Mouse (Mus musculus) kidney, embryonic 15.5 days (tissue): ENCODE measurements around the gene Ccdc117. TPM values are rescaled to one million over a fixed set of nuclear protein-coding genes. Genes with fewer than 3 reads are reported as not detected.
A peak's percentile ranks its signal among the peaks of the same experiment; 100 is the strongest.
"Not testable (repeated sequence)": the region's sequence is repeated elsewhere in the genome, so short reads cannot be mapped to it uniquely, and the experiment has no call there.

Experiments used
- ATAC-seq: fragments of 200-750 bp; cut with Nextera tagmentation; replicated peaks from 2 replicates; pipeline ENCODE4 v1.8.0; 2017; ENCODE audit warnings: moderate TSS enrichment; ENCODE audit not compliant: low FRiP score
- H3K27ac ChIP-seq: fragments of 300-500 bp; sonication (generic); 2 replicates; pipeline ENCODE4 v1.5.1; 2015; ENCODE audit warnings: mild to moderate bottlenecking, inconsistent platforms
- H3K27me3 ChIP-seq: fragments of 300-500 bp; sonication (generic); 2 replicates; pipeline ENCODE4 v1.6.1; 2015; ENCODE audit warnings: inconsistent platforms
- H3K36me3 ChIP-seq: fragments of 300-500 bp; sonication (generic); 2 replicates; pipeline ENCODE4 v1.6.1; 2015; ENCODE audit warnings: inconsistent platforms
- H3K4me1 ChIP-seq: fragments of 300-500 bp; sonication (generic); 2 replicates; pipeline ENCODE4 v1.6.1; 2015; ENCODE audit warnings: inconsistent platforms
- H3K4me2 ChIP-seq: fragments of 300-500 bp; sonication (generic); 2 replicates; pipeline ENCODE4 v1.6.1; 2015; ENCODE audit warnings: moderate library complexity, mild to moderate bottlenecking, inconsistent platforms
- H3K4me3 ChIP-seq: fragments of 300-500 bp; sonication (generic); replicated peaks from 2 replicates; pipeline ENCODE4 v1.5.1; 2015; ENCODE audit warnings: mild to moderate bottlenecking, inconsistent platforms
- H3K9ac ChIP-seq: fragments of 300-500 bp; sonication (generic); 2 replicates; pipeline ENCODE4 v1.6.1; 2015; ENCODE audit warnings: mild to moderate bottlenecking, inconsistent platforms
- H3K9me3 ChIP-seq: fragments of 300-500 bp; sonication (generic); replicated peaks from 2 replicates; pipeline ENCODE4 v1.6.1; 2016; ENCODE audit warnings: inconsistent platforms
- WGBS: fragments of 180-500 bp; shearing (Covaris S2); methylation state at CpG from one replicate; pipeline ENCODE4 v1.1.7; 2015; ENCODE audit warnings: mixed read lengths; 5-methylcytosine and 5-hydroxymethylcytosine counted together
- polyA plus RNA-seq: library from polyadenylated mRNA; unstranded; fragments of >200 nt; fragmentation: Nextera tagmentation; extraction: Ambion mirVana; gene quantifications from 2 replicates; pipeline ENCODE4 v1.2.1, GENCODE M21; 2015

Gene Ccdc117
- polyA plus RNA-seq, 1 experiment from 2014 or later: 19.7 TPM

DNA sequence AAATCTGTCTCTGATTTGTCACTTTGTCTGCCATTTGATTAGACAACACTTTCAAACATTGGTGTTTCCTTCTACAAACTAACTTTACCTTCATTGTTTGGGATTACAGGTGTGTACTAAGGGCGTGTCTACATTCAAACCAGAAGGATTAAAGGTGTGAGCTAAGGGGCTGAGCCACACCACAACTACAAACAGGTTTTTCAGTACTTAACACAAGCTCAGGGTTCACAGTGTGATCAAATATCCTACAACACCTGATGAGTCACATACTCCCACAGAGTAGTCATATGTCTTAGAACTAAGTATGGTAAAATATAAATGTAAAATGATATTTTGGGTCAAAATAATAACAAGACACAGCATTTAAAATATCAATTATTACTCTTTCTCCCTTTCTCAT is 9.9 kb upstream of the Ccdc117 start:
- H3K36me3 ChIP-seq: no peaks in the 10 kb centered on the region
- no peak overlapping the region for H3K4me2 ChIP-seq
- no peak overlapping the region for H3K4me3 ChIP-seq
- H3K27ac ChIP-seq: no peak overlapping the region
- no peaks in the 10 kb centered on the region for H3K4me1 ChIP-seq
- H3K27me3 ChIP-seq: no peaks in the 10 kb centered on the region
- no peak overlapping the region for H3K9ac ChIP-seq
- no peak for ATAC-seq
- no peaks in the 10 kb centered on the region for H3K9me3 ChIP-seq
- 65% methylated on average over 1 of the region's 1 CpGs for WGBS

DNA sequence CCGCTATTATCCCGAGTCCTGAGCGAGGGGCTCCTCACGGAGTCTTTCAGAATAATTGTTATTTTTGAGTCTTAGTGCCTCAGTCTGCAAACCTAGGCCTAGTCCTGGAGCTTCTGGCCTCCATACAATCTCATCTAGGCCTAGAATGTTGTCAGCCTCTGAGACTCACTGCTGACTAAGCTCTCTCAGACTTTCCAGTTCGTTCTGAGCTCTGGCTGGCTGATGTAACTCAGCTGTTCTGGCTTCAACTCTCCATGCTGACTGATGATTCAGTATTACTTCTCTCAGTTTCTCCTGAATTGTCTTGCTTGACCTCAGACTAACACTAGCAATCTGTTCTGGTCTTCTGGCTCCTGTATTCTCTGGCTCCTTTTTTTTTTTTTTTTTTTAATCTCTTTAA is 9.4 kb upstream of the Ccdc117 start:
- no peak overlapping the region for H3K4me2 ChIP-seq
- no peak overlapping the region for H3K9ac ChIP-seq
- 85% methylated on average over 5 of the region's 5 CpGs for WGBS
- H3K4me3 ChIP-seq: no peak overlapping the region
- no peaks in the 10 kb centered on the region for H3K9me3 ChIP-seq
- ATAC-seq: no peak
- no peaks in the 10 kb centered on the region for H3K27me3 ChIP-seq
- no peak overlapping the region for H3K27ac ChIP-seq
- no peaks in the 10 kb centered on the region for H3K36me3 ChIP-seq
- no peaks in the 10 kb centered on the region for H3K4me1 ChIP-seq

DNA sequence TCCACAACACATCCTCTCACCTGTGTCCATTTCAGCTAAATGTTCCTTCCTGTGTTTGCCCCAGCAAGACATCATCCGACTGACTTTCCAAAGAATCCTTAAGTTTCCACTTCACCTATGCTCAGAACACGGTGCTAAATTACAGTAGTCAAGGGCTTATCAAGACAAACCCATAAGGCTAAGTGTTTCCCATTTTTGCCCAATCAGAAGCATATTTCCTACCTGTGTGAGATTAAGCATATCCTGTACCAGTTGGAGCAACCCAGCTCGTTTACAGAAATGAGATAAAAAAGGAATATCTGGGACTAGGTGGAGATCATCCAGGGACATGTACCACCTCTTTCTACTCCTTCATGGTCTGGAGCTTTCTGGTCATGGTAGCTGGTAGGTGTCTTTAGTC is 4.7 kb upstream of the Ccdc117 start:
- Histone ChIP-seq H3K36me3 (no peaks in the 10 kb centered on the region), H3K9ac (no peak overlapping the region), H3K4me1 (peaks cover 5% of the 10 kb centered on the region; the same call in 1 of the 2 replicates), H3K27ac (no peak overlapping the region), H3K9me3 (no peaks in the 10 kb centered on the region), H3K27me3 (no peaks in the 10 kb centered on the region), H3K4me2 (no peak overlapping the region), H3K4me3 (no peak overlapping the region)
- no peak for ATAC-seq
- WGBS: 85% methylated on average over 3 of the region's 3 CpGs

DNA sequence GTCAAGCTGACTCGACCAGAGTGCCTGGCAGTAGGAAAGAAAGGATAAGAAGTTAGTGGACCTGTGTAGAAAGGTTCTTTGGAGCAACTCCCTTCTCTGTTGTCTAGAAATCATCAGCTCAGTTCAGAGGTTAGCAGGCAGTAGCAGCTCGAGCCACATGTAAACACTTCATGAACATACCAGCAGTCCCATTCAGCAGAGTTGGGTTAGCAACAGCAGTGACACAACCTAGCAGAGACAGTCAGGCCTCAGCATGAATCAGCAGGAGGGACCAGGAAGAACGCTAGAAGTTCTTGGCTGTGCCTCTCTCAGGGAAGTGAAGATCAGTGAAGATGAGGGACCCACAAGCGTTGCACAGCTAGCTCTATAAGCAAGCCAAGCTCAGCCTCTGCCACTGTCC is 3.5 kb upstream of the Ccdc117 start:
- Histone ChIP-seq H3K36me3 (0 out of 2 replicates have a peak, but pooled peaks cover under 1% of the 10 kb centered on the region), H3K4me3 (no peak overlapping the region), H3K4me1 (peaks cover 11% of the 10 kb centered on the region), H3K9ac (no peak overlapping the region), H3K27me3 (no peaks in the 10 kb centered on the region), H3K4me2 (no peak overlapping the region), H3K27ac (no peak overlapping the region), H3K9me3 (no peaks in the 10 kb centered on the region)
- 82% methylated on average over 4 of the region's 4 CpGs for WGBS
- no peak for ATAC-seq

DNA sequence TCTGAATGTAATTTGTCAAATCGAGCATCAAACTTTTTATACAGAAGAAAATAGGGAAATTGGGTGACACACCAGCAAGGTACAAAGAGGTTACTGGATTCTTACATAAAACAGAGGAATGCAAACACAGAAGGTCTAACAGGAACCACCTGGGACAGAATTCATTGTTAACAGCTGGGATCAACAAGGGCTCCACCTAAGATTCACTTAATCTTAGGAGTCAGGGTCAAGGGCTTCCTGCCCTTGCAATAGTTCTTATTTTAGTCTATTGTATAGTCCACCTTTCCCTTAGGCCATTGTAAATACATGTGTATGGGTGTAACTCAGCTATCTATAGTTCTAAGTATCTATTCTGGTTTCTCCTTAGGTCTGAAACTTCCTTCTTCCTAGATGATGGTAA is 2.7 kb upstream of the Ccdc117 start:
- WGBS: 87% methylated on average over 1 of the region's 1 CpGs
- not testable (repeated sequence) for H3K36me3 ChIP-seq, H3K4me2 ChIP-seq, ATAC-seq, H3K27ac ChIP-seq, H3K9ac ChIP-seq, H3K4me3 ChIP-seq, H3K27me3 ChIP-seq, H3K9me3 ChIP-seq
- H3K4me1 ChIP-seq: peaks cover 16% of the 10 kb centered on the region

DNA sequence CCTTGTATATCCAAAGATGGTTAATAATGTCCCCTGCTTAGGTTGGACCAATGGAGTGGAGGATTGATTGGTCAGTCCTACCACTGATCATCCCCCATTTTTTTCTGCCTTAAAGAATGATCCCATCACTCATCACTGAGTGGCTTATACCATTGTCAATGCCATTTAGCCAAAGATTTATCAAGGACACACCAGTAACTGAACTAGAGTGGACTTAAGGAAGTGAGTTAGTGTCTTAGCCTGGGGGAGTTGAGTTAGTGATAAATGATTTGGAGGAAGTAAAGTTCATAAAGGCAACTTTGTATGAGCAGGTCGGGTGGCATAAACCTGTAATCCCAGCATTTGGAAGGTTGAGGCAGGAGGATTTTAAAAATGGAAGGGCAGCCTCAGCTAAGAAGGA is 1.3 kb upstream of the Ccdc117 start:
- Histone ChIP-seq H3K27me3 (no peaks in the 10 kb centered on the region), H3K36me3 (peaks cover 15% of the 10 kb centered on the region), H3K4me3 (no peak overlapping the region), H3K4me1 (peaks cover 26% of the 10 kb centered on the region), H3K27ac (no peak overlapping the region), H3K9me3 (no peaks in the 10 kb centered on the region), H3K9ac (no peak overlapping the region), H3K4me2 (no peak overlapping the region)
- no peak for ATAC-seq
- 75% methylated on average over 1 of the region's 1 CpGs for WGBS

DNA sequence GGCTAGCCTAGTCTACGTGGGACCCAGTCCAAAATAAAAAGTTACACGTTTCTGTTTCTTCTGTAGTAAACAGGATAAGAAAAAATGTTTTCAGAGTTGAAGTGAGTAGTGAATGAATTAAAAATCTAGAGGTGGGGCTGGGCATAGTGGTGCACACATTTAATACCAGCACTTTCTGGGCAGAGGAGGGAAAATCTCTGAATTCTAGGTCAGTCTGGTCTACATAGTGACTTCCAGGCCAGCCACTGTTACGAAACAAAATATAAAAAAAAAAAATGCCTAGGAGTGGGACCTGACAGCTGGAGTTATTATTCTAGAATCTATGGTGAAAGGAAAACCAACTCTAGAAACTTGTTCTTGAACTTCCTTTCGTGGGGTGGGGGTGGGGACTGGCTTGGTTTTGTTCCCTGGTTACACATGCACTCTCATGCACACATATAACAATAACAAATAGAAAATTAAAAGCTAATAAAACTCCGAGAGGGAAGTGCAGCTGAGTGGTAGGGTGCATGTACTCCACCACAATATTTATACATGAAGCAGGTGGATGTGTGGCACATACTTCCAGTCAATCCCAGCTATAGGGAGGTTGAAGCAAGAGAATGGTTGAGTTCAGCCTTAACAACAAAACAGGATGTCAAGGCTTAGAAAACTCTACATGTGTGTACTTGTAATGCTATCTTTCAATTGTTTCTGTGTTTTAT is 647 bp upstream of the Ccdc117 start:
- Histone ChIP-seq H3K4me3 (peak overlapping the region; percentile 86), H3K4me2 (peak overlapping the region; percentile 76), H3K27me3 (no peaks in the 10 kb centered on the region), H3K27ac (0 out of 2 replicates have a peak overlapping the region, but pooled peaks have one; percentile 87), H3K9me3 (no peaks in the 10 kb centered on the region), H3K4me1 (peaks cover 27% of the 10 kb centered on the region), H3K36me3 (peaks cover 21% of the 10 kb centered on the region), H3K9ac (no peak overlapping the region)
- WGBS: 52% methylated on average over 5 of the region's 5 CpGs
- ATAC-seq: no peak; the same call in 1 of the 2 replicates

DNA sequence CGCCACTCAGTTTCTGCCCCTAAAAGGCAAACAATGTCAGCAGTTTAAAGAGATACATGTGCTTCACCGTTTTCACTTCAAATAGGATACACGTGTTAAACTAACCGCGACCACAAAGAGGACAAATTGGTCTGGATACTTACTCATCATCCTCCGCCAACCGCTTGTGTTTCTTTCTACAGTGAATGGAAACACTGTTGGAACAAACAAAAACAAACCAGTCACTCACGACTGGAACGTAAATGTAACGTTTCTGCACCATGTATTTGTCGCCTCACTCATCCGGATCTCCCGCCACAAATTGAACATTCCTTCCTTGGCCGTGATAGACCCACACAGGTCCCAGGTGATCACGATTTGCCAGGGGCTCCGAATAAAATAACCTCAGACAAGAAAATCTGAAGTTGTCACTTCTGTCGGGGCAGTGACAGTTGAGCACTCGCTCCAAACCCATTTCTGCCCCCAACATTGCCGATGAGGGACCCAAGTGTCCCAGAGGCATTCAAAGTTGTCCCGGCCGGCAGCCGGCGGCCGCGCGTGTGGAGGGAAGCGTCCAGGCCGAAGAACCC is 673 bp downstream of the Ccdc117 start:
- WGBS: under 1% methylated on average over 28 of the region's 28 CpGs
- Histone ChIP-seq H3K4me3 (peak overlapping the region; percentile 86), H3K27ac (peak overlapping the region; percentile 87), H3K4me1 (peaks cover 27% of the 10 kb centered on the region), H3K36me3 (peaks cover 28% of the 10 kb centered on the region), H3K9ac (peak overlapping the region; percentile 82), H3K9me3 (no peaks in the 10 kb centered on the region), H3K4me2 (peak overlapping the region; percentile 76), H3K27me3 (no peaks in the 10 kb centered on the region)
- ATAC-seq: no peak

DNA sequence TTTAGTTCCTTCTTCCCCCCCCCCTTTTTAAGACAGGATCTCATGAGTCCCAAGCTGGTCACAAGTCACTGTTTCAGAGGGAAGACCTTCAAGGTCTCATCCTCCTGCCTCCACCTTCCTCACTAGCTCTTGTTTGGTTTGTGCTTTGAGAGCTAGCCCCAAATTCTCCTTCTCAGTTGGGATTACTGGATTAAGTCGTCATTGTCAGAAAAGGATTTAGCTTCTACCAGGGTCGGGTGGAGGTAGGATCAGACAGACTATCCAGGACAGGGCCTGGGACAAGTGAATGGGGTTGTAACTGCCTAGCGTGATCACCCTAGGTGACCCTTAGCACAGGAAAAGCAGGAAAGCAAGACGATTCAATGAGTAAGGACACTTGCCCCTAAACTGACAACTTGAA is 1.7 kb downstream of the Ccdc117 start:
- Histone ChIP-seq H3K9ac (peak overlapping the region; percentile 82; the same call in 1 of the 2 replicates), H3K36me3 (peaks cover 31% of the 10 kb centered on the region), H3K4me2 (peak overlapping the region; percentile 76), H3K4me3 (peak overlapping the region; percentile 86), H3K27ac (no peak overlapping the region), H3K27me3 (no peaks in the 10 kb centered on the region), H3K4me1 (peaks cover 27% of the 10 kb centered on the region), H3K9me3 (no peaks in the 10 kb centered on the region)
- 51% methylated on average over 4 of the region's 4 CpGs for WGBS
- ATAC-seq: no peak

DNA sequence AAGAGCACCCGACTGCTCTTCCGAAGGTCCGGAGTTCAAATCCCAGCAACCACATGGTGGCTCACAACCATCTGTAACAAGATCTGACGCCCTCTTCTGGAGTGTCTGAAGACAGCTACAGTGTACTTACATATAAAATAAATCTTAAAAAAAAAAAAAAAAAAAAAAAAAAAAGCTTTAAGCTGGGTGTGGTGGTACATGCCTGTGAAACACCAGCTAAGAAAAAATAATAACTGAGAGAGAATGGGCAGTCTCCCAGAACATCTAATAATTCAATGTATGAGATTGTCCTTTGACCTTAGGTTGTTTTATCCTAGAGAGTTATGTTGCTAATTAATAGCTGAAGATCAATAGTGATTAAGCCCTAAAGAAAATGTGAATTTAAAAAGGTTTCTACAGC is 4.5 kb downstream of the Ccdc117 start:
- H3K27ac ChIP-seq, ATAC-seq, H3K9me3 ChIP-seq, H3K27me3 ChIP-seq, H3K4me3 ChIP-seq, H3K4me2 ChIP-seq, H3K9ac ChIP-seq: not testable (repeated sequence)
- WGBS: 95% methylated on average over 4 of the region's 4 CpGs
- peaks cover 59% of the 10 kb centered on the region for H3K36me3 ChIP-seq
- peaks cover 25% of the 10 kb centered on the region for H3K4me1 ChIP-seq

DNA sequence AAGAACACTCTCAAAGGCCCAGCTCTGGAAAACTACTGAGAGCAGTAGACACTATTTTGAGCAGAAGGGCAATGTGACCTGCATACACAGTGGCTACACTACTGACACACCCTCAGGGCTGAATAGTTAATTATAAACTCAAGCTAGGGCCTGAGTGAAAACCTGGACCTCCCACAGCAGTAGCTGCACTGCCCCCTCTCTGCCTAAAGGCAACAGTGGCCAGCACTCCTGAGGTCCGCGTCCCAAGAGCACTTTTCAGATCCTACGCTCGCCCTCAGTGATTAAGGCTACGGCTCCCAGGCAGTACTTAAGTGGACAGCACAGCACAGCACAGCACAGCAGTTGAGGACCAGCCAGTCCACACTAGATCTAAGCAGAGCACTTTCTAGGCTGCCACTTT is 8.9 kb downstream of the Ccdc117 start:
- no peak overlapping the region for H3K4me3 ChIP-seq
- H3K9me3 ChIP-seq: no peaks in the 10 kb centered on the region
- no peak overlapping the region for H3K9ac ChIP-seq
- H3K27me3 ChIP-seq: no peaks in the 10 kb centered on the region
- H3K4me1 ChIP-seq: peaks cover 9% of the 10 kb centered on the region
- WGBS: 75% methylated on average over 5 of the region's 5 CpGs
- no peak overlapping the region for H3K4me2 ChIP-seq
- peak; percentile 56 for ATAC-seq
- H3K36me3 ChIP-seq: peaks cover 86% of the 10 kb centered on the region
- H3K27ac ChIP-seq: no peak overlapping the region

DNA sequence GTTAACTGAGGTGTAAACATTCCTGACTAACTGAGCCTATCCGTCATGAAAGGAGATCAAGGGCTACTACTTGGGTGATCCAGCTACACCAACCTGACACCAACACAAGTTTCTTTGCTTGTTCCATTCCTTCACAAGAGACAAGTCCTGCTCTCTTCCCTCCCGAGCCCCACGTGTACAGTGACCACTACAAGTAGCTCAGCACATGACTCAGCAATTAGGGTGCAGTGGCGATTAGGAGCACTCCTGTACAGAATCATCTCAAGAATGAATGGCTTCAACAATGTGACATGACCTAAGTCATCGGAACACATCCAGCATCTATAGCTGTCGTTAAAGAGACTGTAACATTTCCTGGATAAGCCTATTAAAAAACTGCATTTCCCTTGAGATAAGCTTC is 11.3 kb downstream of the Ccdc117 start:
- Histone ChIP-seq H3K9ac (no peak overlapping the region), H3K9me3 (no peaks in the 10 kb centered on the region), H3K36me3 (peaks cover 96% of the 10 kb centered on the region), H3K27ac (no peak overlapping the region; the same call in 1 of the 2 replicates), H3K4me2 (no peak overlapping the region), H3K27me3 (no peaks in the 10 kb centered on the region), H3K4me1 (peaks cover 9% of the 10 kb centered on the region), H3K4me3 (no peak overlapping the region)
- WGBS: 58% methylated on average over 6 of the region's 6 CpGs
- peak; percentile 43 for ATAC-seq
